Mouse (Mus musculus): Measurements from ENCODE around the gene Chga. TPM values are rescaled to one million over a fixed set of nuclear protein-coding genes. Genes with fewer than 3 reads are reported as not detected.

Gene Chga
- polyA plus RNA-seq, 1 experiment from 2014 or later: 0.54 TPM

- H3K9me3 ChIP-seq (ENCODE audit: low read length): no peaks in the 10 kb centered on the region
- 56% methylated on average over 7 of the region's 7 CpGs for WGBS
- DNase-seq (ENCODE audit: low spot score) (no peak), ATAC-seq (no peak)
- H3K9ac ChIP-seq (replicated peaks; ENCODE audit: low read depth): no peak overlapping the region
- no peak overlapping the region for H3K4me2 ChIP-seq (replicated peaks; ENCODE audit: low read depth, low read length)
- H3K4me1 ChIP-seq (ENCODE audit: insufficient read depth, low read depth, low read length): no peaks in the 10 kb centered on the region
- TF ChIP-seq EP300 (IDR thresholded peaks at IDR 0.05) (no peak), CTCF (IDR thresholded peaks at IDR 0.05) (no peak)
- H3K27ac ChIP-seq (ENCODE audit: low read length): no peak overlapping the region
- no peaks in the 10 kb centered on the region for H3K27me3 ChIP-seq (replicated peaks; ENCODE audit: insufficient read depth, low read length)
- no peak overlapping the region for H3K4me3 ChIP-seq (ENCODE audit: low read depth, low read length)
- no peaks in the 10 kb centered on the region for H3K36me3 ChIP-seq (ENCODE audit: insufficient read depth, low read length)
These were observed 13.4 kb downstream of the Chga start for GRCm38 (mm10) chr12:102568219-102568618.

- DNase-seq (ENCODE audit: low spot score): no peak
- Histone ChIP-seq H3K27me3 (replicated peaks; ENCODE audit: insufficient read depth, low read length) (no peaks in the 10 kb centered on the region), H3K4me3 (ENCODE audit: low read depth, low read length) (no peak overlapping the region), H3K4me2 (replicated peaks; ENCODE audit: low read depth, low read length) (no peak overlapping the region), H3K9ac (replicated peaks; ENCODE audit: low read depth) (no peak overlapping the region), H3K27ac (ENCODE audit: low read length) (no peak overlapping the region), H3K36me3 (ENCODE audit: insufficient read depth, low read length) (no peaks in the 10 kb centered on the region), H3K4me1 (ENCODE audit: insufficient read depth, low read depth, low read length) (no peaks in the 10 kb centered on the region), H3K9me3 (ENCODE audit: low read length) (no peaks in the 10 kb centered on the region)
- ATAC-seq: no peak
- 62% methylated on average over 13 of the region's 13 CpGs for WGBS
- TF ChIP-seq CTCF (IDR thresholded peaks at IDR 0.05): no peak
- TF ChIP-seq EP300 (IDR thresholded peaks at IDR 0.05): no peak
These were observed 15.3 kb downstream of the Chga start for GRCm38 (mm10) chr12:102570111-102570510.

- Histone ChIP-seq H3K27me3 (replicated peaks; ENCODE audit: insufficient read depth, low read length) (no peaks in the 10 kb centered on the region), H3K9ac (replicated peaks; ENCODE audit: low read depth) (no peak overlapping the region), H3K4me1 (ENCODE audit: insufficient read depth, low read depth, low read length) (no peaks in the 10 kb centered on the region), H3K9me3 (ENCODE audit: low read length) (no peaks in the 10 kb centered on the region), H3K36me3 (ENCODE audit: insufficient read depth, low read length) (no peaks in the 10 kb centered on the region), H3K4me2 (replicated peaks; ENCODE audit: low read depth, low read length) (no peak overlapping the region), H3K27ac (ENCODE audit: low read length) (no peak overlapping the region), H3K4me3 (ENCODE audit: low read depth, low read length) (no peak overlapping the region)
- TF ChIP-seq CTCF (IDR thresholded peaks at IDR 0.05) (no peak), EP300 (IDR thresholded peaks at IDR 0.05) (no peak)
- ATAC-seq (peak; percentile 88), DNase-seq (ENCODE audit: low spot score) (peak; percentile 65)
- 44% methylated on average over 5 of the region's 5 CpGs for WGBS
These were observed 16.0 kb downstream of the Chga start for GRCm38 (mm10) chr12:102570734-102571133.

- TF ChIP-seq CTCF (IDR thresholded peaks at IDR 0.05) (no peak), EP300 (IDR thresholded peaks at IDR 0.05) (no peak)
- 82% methylated on average over 9 of the region's 9 CpGs for WGBS
- ATAC-seq (no peak), DNase-seq (ENCODE audit: low spot score) (no peak)
- H3K36me3 ChIP-seq (ENCODE audit: insufficient read depth, low read length): no peaks in the 10 kb centered on the region
- H3K27ac ChIP-seq (ENCODE audit: low read length): no peak overlapping the region
- no peaks in the 10 kb centered on the region for H3K9me3 ChIP-seq (ENCODE audit: low read length)
- no peaks in the 10 kb centered on the region for H3K4me1 ChIP-seq (ENCODE audit: insufficient read depth, low read depth, low read length)
- no peaks in the 10 kb centered on the region for H3K27me3 ChIP-seq (replicated peaks; ENCODE audit: insufficient read depth, low read length)
- no peak overlapping the region for H3K4me3 ChIP-seq (ENCODE audit: low read depth, low read length)
- H3K9ac ChIP-seq (replicated peaks; ENCODE audit: low read depth): no peak overlapping the region
- no peak overlapping the region for H3K4me2 ChIP-seq (replicated peaks; ENCODE audit: low read depth, low read length)
These were observed 16.9 kb downstream of the Chga start for GRCm38 (mm10) chr12:102571666-102572065.

- no peak overlapping the region for H3K4me3 ChIP-seq (ENCODE audit: low read depth, low read length)
- DNase-seq (ENCODE audit: low spot score) (no peak), ATAC-seq (no peak)
- H3K9ac ChIP-seq (replicated peaks; ENCODE audit: low read depth): no peak overlapping the region
- TF ChIP-seq EP300 (IDR thresholded peaks at IDR 0.05): no peak
- no peak for TF ChIP-seq CTCF (IDR thresholded peaks at IDR 0.05)
- H3K9me3 ChIP-seq (ENCODE audit: low read length): no peaks in the 10 kb centered on the region
- H3K4me2 ChIP-seq (replicated peaks; ENCODE audit: low read depth, low read length): no peak overlapping the region
- H3K27ac ChIP-seq (ENCODE audit: low read length): no peak overlapping the region
- 78% methylated on average over 7 of the region's 7 CpGs for WGBS
- 0 out of 2 replicates have a peak, but pooled peaks cover 5% of the 10 kb centered on the region for H3K36me3 ChIP-seq (ENCODE audit: insufficient read depth, low read length)
- no peaks in the 10 kb centered on the region for H3K4me1 ChIP-seq (ENCODE audit: insufficient read depth, low read depth, low read length)
- no peaks in the 10 kb centered on the region for H3K27me3 ChIP-seq (replicated peaks; ENCODE audit: insufficient read depth, low read length)
These were observed 18.3 kb downstream of the Chga start for GRCm38 (mm10) chr12:102573036-102573435.

DNA sequence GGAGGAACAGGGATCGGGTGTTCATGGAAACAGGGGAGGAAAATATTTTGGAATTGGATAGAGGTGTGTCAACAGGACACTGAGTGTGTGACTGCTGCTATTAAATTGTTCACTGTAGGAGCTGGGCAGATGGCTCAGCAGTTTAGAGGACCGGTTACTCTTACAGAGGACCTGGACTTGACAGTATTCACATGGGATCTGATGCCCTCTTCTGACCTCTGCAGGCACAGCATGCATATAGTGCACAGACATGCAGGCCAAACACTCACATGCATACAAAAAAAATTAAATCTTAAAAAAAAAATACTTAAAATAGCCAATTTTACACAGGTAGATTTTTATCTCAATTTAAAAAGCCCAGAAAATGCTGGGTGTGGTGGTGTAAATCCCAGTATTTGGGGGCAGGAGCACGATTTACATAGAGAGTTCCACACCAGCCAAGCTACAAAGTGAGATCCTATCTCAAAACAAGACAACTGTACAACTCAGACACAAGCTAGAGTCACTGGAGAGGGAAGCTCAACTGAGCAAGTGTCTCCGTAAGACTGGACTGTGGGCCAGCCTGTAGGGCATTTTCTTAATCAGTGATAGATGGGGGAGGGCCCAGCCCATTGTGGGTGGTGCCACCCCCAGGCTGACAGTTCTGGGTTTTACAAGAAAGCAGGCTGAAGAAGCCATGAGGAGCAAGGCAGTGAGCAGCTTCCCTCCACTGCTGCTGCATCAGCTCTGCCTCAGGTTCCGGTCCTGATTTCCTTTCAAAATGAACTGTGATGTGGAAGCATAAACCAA is 21.0 kb downstream of the Chga start:
- TF ChIP-seq EP300 (IDR thresholded peaks at IDR 0.05) (no peak), CTCF (IDR thresholded peaks at IDR 0.05) (peak; percentile 33; the same call in 1 of the 2 replicates)
- no peak overlapping the region for H3K27ac ChIP-seq (ENCODE audit: low read length)

More for the DNA sequence above, 21.0 kb downstream of the Chga start:
- WGBS: 79% methylated on average over 5 of the region's 5 CpGs
- H3K4me1 ChIP-seq (ENCODE audit: insufficient read depth, low read depth, low read length): no peaks in the 10 kb centered on the region
- no peak for DNase-seq (ENCODE audit: low spot score)
- H3K36me3 ChIP-seq (ENCODE audit: insufficient read depth, low read length): 0 out of 2 replicates have a peak, but pooled peaks cover 5% of the 10 kb centered on the region
- H3K9me3 ChIP-seq (ENCODE audit: low read length): no peaks in the 10 kb centered on the region
- H3K27me3 ChIP-seq (replicated peaks; ENCODE audit: insufficient read depth, low read length): no peaks in the 10 kb centered on the region
- ATAC-seq: no peak
- H3K9ac ChIP-seq (replicated peaks; ENCODE audit: low read depth): no peak overlapping the region
- no peak overlapping the region for H3K4me3 ChIP-seq (ENCODE audit: low read depth, low read length)
- no peak overlapping the region for H3K4me2 ChIP-seq (replicated peaks; ENCODE audit: low read depth, low read length)

All from lung, postnatal 0 days (tissue).